Comparison of ENCODE assay signal across 26 mouse cellular contexts in genomic region chr9:44114453-44114852, GRCm38 (mm10). TPM values are rescaled to one million over a fixed set of nuclear protein-coding genes. Genes with fewer than 3 reads are reported as not detected.
DNase-seq lines count a peak whose midpoint lies in the region; ATAC-seq and TF ChIP-seq lines count a peak whose summit lies in the region.
"Had no signal": no experiment of that assay in that cellular context is flagged by ENCODE, and none has a peak within 500 bp of the region (broad histone marks: within the 10 kb centered on the region; RNA-seq: fewer than 3 reads in every experiment).

No protein-coding gene starts in this region.

- H3K27ac ChIP-seq in forebrain, embryonic 10.5 days = peak overlapping the region; percentile 95
- no peak overlapping the region for H3K27ac ChIP-seq in forebrain, embryonic 16.5 days (ENCODE audit: low read length)
- H3K27ac ChIP-seq in liver, embryonic 13.5 days = 0 out of 2 replicates have a peak overlapping the region, but pooled peaks have one; percentile 1
- no peak overlapping the region for H3K27ac ChIP-seq in liver, embryonic 11.5 days (ENCODE audit: low read depth, low read length)
- no peak overlapping the region for H3K27ac ChIP-seq in CH12.LX (ENCODE audit: insufficient read depth, low read depth)
- peak overlapping the region; percentile 55; the same call in 1 of the 2 replicates for H3K27ac ChIP-seq in liver, embryonic 15.5 days (replicated peaks)
- H3K27ac ChIP-seq: forebrain, embryonic 13.5 days; heart, adult 2 months; hindbrain, postnatal 0 days; macrophage; midbrain, embryonic 12.5 days; stomach, postnatal 0 days had no signal

- DNase-seq in forebrain, embryonic 10.5 days (ENCODE audit: extremely low spot score, low spot score) = no peak
- DNase-seq in liver, embryonic 13.5 days = no peak
- DNase-seq in liver, embryonic 11.5 days (ENCODE audit: low spot score) = no peak
- DNase-seq in CH12.LX (ENCODE audit: extremely low read depth) = no peak
- DNase-seq in gastrocnemius, postnatal 4 days (ENCODE audit: low spot score in 2 of 2) = no peak
- DNase-seq: adrenal gland, postnatal 10 days; cerebellum, postnatal 14 days; embryo, embryonic 11 days; gastrocnemius, postnatal 10 days; heart, adult 2 months; heart, postnatal 4 days; lung, adult 18-20 months; retina, postnatal 1 day; right cerebral cortex, postnatal 4 days had no signal

- WGBS in forebrain, embryonic 10.5 days = 89% methylated on average over 2 of the region's 2 CpGs
- 97% methylated on average over 2 of the region's 2 CpGs for WGBS in forebrain, embryonic 16.5 days
- WGBS in liver, embryonic 13.5 days (ENCODE audit: insufficient replicate concordance) = 67% methylated on average over 2 of the region's 2 CpGs
- 76% methylated on average over 2 of the region's 2 CpGs for WGBS in liver, embryonic 11.5 days
- WGBS in liver, embryonic 15.5 days (ENCODE audit: insufficient replicate concordance) = 62% methylated on average over 2 of the region's 2 CpGs

- no peak for TF ChIP-seq POLR2A in CH12.LX (IDR thresholded peaks at IDR 0.05; ENCODE audit: low read depth, low read length)

- TF ChIP-seq RAD21 in CH12.LX (IDR thresholded peaks at IDR 0.05; ENCODE audit: low read depth, low read length) = no peak

- peaks cover 37% of the 10 kb centered on the region for H3K4me1 ChIP-seq in forebrain, embryonic 10.5 days
- H3K4me1 ChIP-seq in forebrain, embryonic 16.5 days (replicated peaks; ENCODE audit: control insufficient read depth, insufficient read depth, low read length) = peaks cover 14% of the 10 kb centered on the region
- peaks cover 37% of the 10 kb centered on the region for H3K4me1 ChIP-seq in liver, embryonic 13.5 days (replicated peaks)
- peaks cover 13% of the 10 kb centered on the region for H3K4me1 ChIP-seq in liver, embryonic 11.5 days (replicated peaks; ENCODE audit: control insufficient read depth, insufficient read depth, low read length)
- peaks cover 5 to 45% of the 10 kb centered on the region in 2 experiments; a peak in 3 of 4 replicates for H3K4me1 ChIP-seq in CH12.LX (ENCODE audit: control insufficient read depth in 1 of 2, insufficient read depth in 2 of 2)
- peaks cover 31% of the 10 kb centered on the region for H3K4me1 ChIP-seq in liver, embryonic 15.5 days (replicated peaks)

- in situ Hi-C loops in CH12.LX (cut with MboI; ENCODE audit: low pct_ligation_motif_present, low pct_unique_long_range_greater_than_20kb, low sequenced_read_pairs) = no loop called here

- ATAC-seq in forebrain, embryonic 16.5 days = no peak
- no peak for ATAC-seq in liver, embryonic 13.5 days (ENCODE audit: low read depth)
- no peak for ATAC-seq in liver, embryonic 11.5 days (replicated peaks; ENCODE audit: low FRiP score)
- ATAC-seq in liver, embryonic 15.5 days (ENCODE audit: insufficient read depth) = no peak
- ATAC-seq: activated CD4-positive, CD25-positive, alpha-beta regulatory T cell, adult 4 months; intestine, postnatal 0 days; Patski had no signal

- no peak for TF ChIP-seq CTCF in CH12.LX (conservative IDR thresholded peaks at IDR 0.05 in 1 of 2, IDR thresholded peaks at IDR 0.05 in 1 of 2; ENCODE audit: low read depth in 2 of 2, low read length in 2 of 2)

- no peaks in the 10 kb centered on the region for H3K27me3 ChIP-seq in forebrain, embryonic 10.5 days (ENCODE audit: poor library complexity, severe bottlenecking)
- H3K27me3 ChIP-seq in forebrain, embryonic 16.5 days (replicated peaks; ENCODE audit: control insufficient read depth, insufficient read depth, low read length) = no peaks in the 10 kb centered on the region
- H3K27me3 ChIP-seq in liver, embryonic 13.5 days = no peaks in the 10 kb centered on the region
- H3K27me3 ChIP-seq in liver, embryonic 11.5 days (replicated peaks; ENCODE audit: control insufficient read depth, insufficient read depth, low read length) = no peaks in the 10 kb centered on the region
- no peaks in the 10 kb centered on the region for H3K27me3 ChIP-seq in CH12.LX (replicated peaks)
- H3K27me3 ChIP-seq in liver, embryonic 15.5 days = no peaks in the 10 kb centered on the region
- H3K27me3 ChIP-seq: forebrain, embryonic 13.5 days; midbrain, embryonic 12.5 days; Patski had no signal

- peaks cover 17% of the 10 kb centered on the region for H3K79me2 ChIP-seq in CH12.LX (replicated peaks; ENCODE audit: control insufficient read depth, extremely low read depth, insufficient read depth, poor library complexity, severe bottlenecking)

- no peak overlapping the region for H3K4me3 ChIP-seq in forebrain, embryonic 10.5 days
- no peak overlapping the region for H3K4me3 ChIP-seq in forebrain, embryonic 16.5 days (replicated peaks; ENCODE audit: low read length)
- no peak overlapping the region for H3K4me3 ChIP-seq in liver, embryonic 13.5 days (replicated peaks)
- H3K4me3 ChIP-seq in liver, embryonic 11.5 days (ENCODE audit: low read depth, low read length) = no peak overlapping the region
- H3K4me3 ChIP-seq in CH12.LX (replicated peaks in 1 of 3; ENCODE audit: low read depth in 2 of 3, low read length in 2 of 3, poor library complexity in 1 of 3) = no peak overlapping the region
- no peak overlapping the region for H3K4me3 ChIP-seq in liver, embryonic 15.5 days (replicated peaks)
- H3K4me3 ChIP-seq: heart, adult 2 months had no signal

- dilution Hi-C loops in CH12.LX (cut with MboI; ENCODE audit: extremely low pct_ligation_motif_present, extremely low pct_unique_long_range_greater_than_20kb, low sequenced_read_pairs) = no loop called here

- peaks cover 18% of the 10 kb centered on the region for H3K36me3 ChIP-seq in forebrain, embryonic 10.5 days (replicated peaks)
- no peaks in the 10 kb centered on the region for H3K36me3 ChIP-seq in forebrain, embryonic 16.5 days (ENCODE audit: control insufficient read depth, insufficient read depth)
- peaks cover 14% of the 10 kb centered on the region for H3K36me3 ChIP-seq in liver, embryonic 13.5 days
- H3K36me3 ChIP-seq in liver, embryonic 11.5 days (ENCODE audit: control insufficient read depth, insufficient read depth, low read length) = no peaks in the 10 kb centered on the region; the same call in 1 of the 2 replicates
- H3K36me3 ChIP-seq in CH12.LX (replicated peaks in 1 of 2; ENCODE audit: control insufficient read depth in 1 of 2, insufficient read depth in 1 of 2, low read length in 1 of 2) = peaks cover 4 to 11% of the 10 kb centered on the region in 2 experiments
- peaks cover 12% of the 10 kb centered on the region for H3K36me3 ChIP-seq in liver, embryonic 15.5 days (replicated peaks)
- H3K36me3 ChIP-seq: midbrain, embryonic 12.5 days had no signal

- no peak overlapping the region for H3K9ac ChIP-seq in forebrain, embryonic 16.5 days (replicated peaks; ENCODE audit: low read depth, low read length)
- H3K9ac ChIP-seq in liver, embryonic 13.5 days = no peak overlapping the region
- no peak overlapping the region for H3K9ac ChIP-seq in liver, embryonic 11.5 days (ENCODE audit: low read depth, low read length)
- H3K9ac ChIP-seq in CH12.LX (ENCODE audit: insufficient read depth, low read depth) = no peak overlapping the region
- H3K9ac ChIP-seq in liver, embryonic 15.5 days = no peak overlapping the region
- H3K9ac ChIP-seq: midbrain, embryonic 12.5 days had no signal

- TF ChIP-seq EP300 in CH12.LX (IDR thresholded peaks at IDR 0.05; ENCODE audit: low read length) = no peak

- no peak overlapping the region for H3K4me2 ChIP-seq in forebrain, embryonic 16.5 days (ENCODE audit: low read length)
- no peak overlapping the region for H3K4me2 ChIP-seq in liver, embryonic 13.5 days
- no peak overlapping the region for H3K4me2 ChIP-seq in liver, embryonic 11.5 days
- peak overlapping the region; percentile 94; the same call in 1 of the 2 replicates for H3K4me2 ChIP-seq in CH12.LX (ENCODE audit: insufficient read depth, low read depth, poor library complexity, severe bottlenecking)
- H3K4me2 ChIP-seq in liver, embryonic 15.5 days = peak overlapping the region; percentile 70; the same call in 1 of the 2 replicates

- no peaks in the 10 kb centered on the region for H3K9me3 ChIP-seq in forebrain, embryonic 10.5 days
- no peaks in the 10 kb centered on the region for H3K9me3 ChIP-seq in forebrain, embryonic 16.5 days (ENCODE audit: control insufficient read depth, low read length)
- no peaks in the 10 kb centered on the region for H3K9me3 ChIP-seq in liver, embryonic 13.5 days (replicated peaks)
- H3K9me3 ChIP-seq in liver, embryonic 11.5 days (ENCODE audit: control insufficient read depth, low read length) = no peaks in the 10 kb centered on the region
- H3K9me3 ChIP-seq in CH12.LX (replicated peaks; ENCODE audit: low read length) = no peaks in the 10 kb centered on the region
- H3K9me3 ChIP-seq in liver, embryonic 15.5 days (replicated peaks) = no peaks in the 10 kb centered on the region
- H3K9me3 ChIP-seq: midbrain, embryonic 12.5 days had no signal

RNA-seq across cellular contexts. Expression of gene Rnf26, which starts 1.1 kb away (rescaled TPM):
- 79.5 and 81.5 TPM in 2 replicates for polyA plus RNA-seq in forebrain, embryonic 10.5 days (2016; fragmentation: Nextera tagmentation; extraction: Ambion mirVana)
- 33.4 and 43.2 TPM in 2 replicates for polyA plus RNA-seq in forebrain, embryonic 16.5 days (2015; fragmentation: Nextera tagmentation; extraction: Ambion mirVana)
- polyA plus RNA-seq in liver, embryonic 13.5 days (2015; fragmentation: Nextera tagmentation; extraction: Ambion mirVana) = 36.9 and 38.7 TPM in 2 replicates
- 61.1 and 62.3 TPM in 2 replicates for polyA plus RNA-seq in liver, embryonic 11.5 days (2014; fragmentation: Nextera tagmentation; extraction: Ambion mirVana)
- 15.3 and 15.4 TPM in 2 replicates for total RNA-seq in CH12.LX (2012; rRNA removed)
- total RNA-seq in CH12.LX (2014; rRNA removed) = 9.2 and 11.7 TPM in 2 replicates
- polyA plus RNA-seq in CH12.LX (2012; ENCODE audit: insufficient read length, low read depth) = 31.5 and 40.0 TPM in 2 replicates
- 35.2 and 38.4 TPM in 2 replicates for polyA plus RNA-seq in liver, embryonic 15.5 days (2015; fragmentation: Nextera tagmentation; extraction: Ambion mirVana)
- 10 to 100 TPM; 22.0 to 22.9 TPM for total RNA-seq in gastrocnemius, postnatal 4 days (2021)

RNA-seq across cellular contexts. Expression of gene Gm49380, which starts 1.2 kb away (rescaled TPM):
- 0.06 and 0.36 TPM in 2 replicates for polyA plus RNA-seq in forebrain, embryonic 10.5 days (2016; fragmentation: Nextera tagmentation; extraction: Ambion mirVana)
- polyA plus RNA-seq in forebrain, embryonic 16.5 days (2015; fragmentation: Nextera tagmentation; extraction: Ambion mirVana) = 0.15 and 0.16 TPM in 2 replicates
- 0.05 TPM in 1 of 2 replicates, not detected in the other for polyA plus RNA-seq in liver, embryonic 13.5 days (2015; fragmentation: Nextera tagmentation; extraction: Ambion mirVana)
- not detected in 2 replicates for polyA plus RNA-seq in liver, embryonic 11.5 days (2014; fragmentation: Nextera tagmentation; extraction: Ambion mirVana)
- total RNA-seq in CH12.LX (2012; rRNA removed) = not detected in 2 replicates
- total RNA-seq in CH12.LX (2014; rRNA removed) = not detected in 2 replicates
- polyA plus RNA-seq in CH12.LX (2012; ENCODE audit: insufficient read length, low read depth) = not detected in 2 replicates
- not detected in 2 replicates for polyA plus RNA-seq in liver, embryonic 15.5 days (2015; fragmentation: Nextera tagmentation; extraction: Ambion mirVana)
- total RNA-seq in gastrocnemius, postnatal 4 days (2021) = under 1 TPM in 1 of 2 experiments, not detected in 1; 0.10 TPM
- total RNA-seq: heart, postnatal 4 days; hindbrain, postnatal 0 days; monocyte, adult 5-6 weeks had no signal
- polyA plus RNA-seq: activated CD4-positive, CD25-positive, alpha-beta regulatory T cell, adult 4 months; forebrain, embryonic 13.5 days; heart, adult 2 months; hindbrain, postnatal 0 days; intestine, postnatal 0 days; stomach, postnatal 0 days had no signal

RNA-seq across cellular contexts. Expression of gene C1qtnf5, which starts 7.4 kb away (rescaled TPM):
- polyA plus RNA-seq in forebrain, embryonic 10.5 days (2016; fragmentation: Nextera tagmentation; extraction: Ambion mirVana) = not detected in 2 replicates
- polyA plus RNA-seq in forebrain, embryonic 16.5 days (2015; fragmentation: Nextera tagmentation; extraction: Ambion mirVana) = 2.3 and 2.7 TPM in 2 replicates
- polyA plus RNA-seq in liver, embryonic 13.5 days (2015; fragmentation: Nextera tagmentation; extraction: Ambion mirVana) = 0.17 and 0.20 TPM in 2 replicates
- polyA plus RNA-seq in liver, embryonic 11.5 days (2014; fragmentation: Nextera tagmentation; extraction: Ambion mirVana) = 0.13 and 0.26 TPM in 2 replicates
- total RNA-seq in CH12.LX (2012; rRNA removed) (not detected in 2 replicates), CH12.LX (2014; rRNA removed) (not detected in 2 replicates)
- not detected in 2 replicates for polyA plus RNA-seq in CH12.LX (2012; ENCODE audit: insufficient read length, low read depth)
- polyA plus RNA-seq in liver, embryonic 15.5 days (2015; fragmentation: Nextera tagmentation; extraction: Ambion mirVana) = 0.29 and 0.53 TPM in 2 replicates
- 10 to 100 TPM; 12.9 to 15.0 TPM for total RNA-seq in gastrocnemius, postnatal 4 days (2021)
- total RNA-seq: monocyte, adult 5-6 weeks had no signal
- polyA plus RNA-seq: activated CD4-positive, CD25-positive, alpha-beta regulatory T cell, adult 4 months; macrophage had no signal

RNA-seq across cellular contexts. Expression of gene Mfrp, which starts 12.9 kb away (rescaled TPM):
- polyA plus RNA-seq in forebrain, embryonic 10.5 days (2016; fragmentation: Nextera tagmentation; extraction: Ambion mirVana) = 0.15 and 0.26 TPM in 2 replicates
- polyA plus RNA-seq in forebrain, embryonic 16.5 days (2015; fragmentation: Nextera tagmentation; extraction: Ambion mirVana) = 0.12 TPM in 1 of 2 replicates, not detected in the other
- polyA plus RNA-seq in liver, embryonic 13.5 days (2015; fragmentation: Nextera tagmentation; extraction: Ambion mirVana) = not detected in 2 replicates
- 0.14 TPM in 1 of 2 replicates, not detected in the other for polyA plus RNA-seq in liver, embryonic 11.5 days (2014; fragmentation: Nextera tagmentation; extraction: Ambion mirVana)
- 0.04 TPM in 1 of 2 replicates, not detected in the other for total RNA-seq in CH12.LX (2012; rRNA removed)
- total RNA-seq in CH12.LX (2014; rRNA removed) = not detected in 2 replicates
- polyA plus RNA-seq in CH12.LX (2012; ENCODE audit: insufficient read length, low read depth) = not detected in 2 replicates
- polyA plus RNA-seq in liver, embryonic 15.5 days (2015; fragmentation: Nextera tagmentation; extraction: Ambion mirVana) = 0.10 TPM in 1 of 2 replicates, not detected in the other
- not detected for total RNA-seq in gastrocnemius, postnatal 4 days (2021)
- total RNA-seq: heart, postnatal 4 days; monocyte, adult 5-6 weeks had no signal
- polyA plus RNA-seq: activated CD4-positive, CD25-positive, alpha-beta regulatory T cell, adult 4 months; heart, embryonic 14.5 days; macrophage; midbrain, embryonic 12.5 days; stomach, postnatal 0 days had no signal

RNA-seq across cellular contexts. Expression of gene Mcam, which starts 19.8 kb away (rescaled TPM):
- polyA plus RNA-seq in forebrain, embryonic 10.5 days (2016; fragmentation: Nextera tagmentation; extraction: Ambion mirVana) = 10.1 and 11.4 TPM in 2 replicates
- 12.9 and 15.0 TPM in 2 replicates for polyA plus RNA-seq in forebrain, embryonic 16.5 days (2015; fragmentation: Nextera tagmentation; extraction: Ambion mirVana)
- polyA plus RNA-seq in liver, embryonic 13.5 days (2015; fragmentation: Nextera tagmentation; extraction: Ambion mirVana) = 3.7 and 4.0 TPM in 2 replicates
- 12.0 and 13.0 TPM in 2 replicates for polyA plus RNA-seq in liver, embryonic 11.5 days (2014; fragmentation: Nextera tagmentation; extraction: Ambion mirVana)
- total RNA-seq in CH12.LX (2012; rRNA removed) (0.98 and 1.1 TPM in 2 replicates), CH12.LX (2014; rRNA removed) (0.56 and 0.73 TPM in 2 replicates)
- 0.40 and 0.57 TPM in 2 replicates for polyA plus RNA-seq in CH12.LX (2012; ENCODE audit: insufficient read length, low read depth)
- 4.4 and 4.8 TPM in 2 replicates for polyA plus RNA-seq in liver, embryonic 15.5 days (2015; fragmentation: Nextera tagmentation; extraction: Ambion mirVana)
- total RNA-seq in gastrocnemius, postnatal 4 days (2021) = 100 to 1,000 TPM; 156 to 169 TPM
- polyA plus RNA-seq: macrophage had no signal

Comparison
In these comparisons a context has a peak if more than half of its experiments do, and no peak if none do; other contexts are left out.
1. H3K27ac ChIP-seq: peak in forebrain, embryonic 10.5 days (single experiment), liver, embryonic 13.5 days (single experiment) and liver, embryonic 15.5 days (single experiment); none in forebrain, embryonic 16.5 days (single experiment), liver, embryonic 11.5 days (single experiment) and CH12.LX (single experiment).
2. H3K4me2 ChIP-seq: peak in CH12.LX (single experiment) and liver, embryonic 15.5 days (single experiment); none in forebrain, embryonic 16.5 days (single experiment), liver, embryonic 13.5 days (single experiment) and liver, embryonic 11.5 days (single experiment).